Mouse (Mus musculus) bone marrow macrophage, adult 2 months (primary cell): ENCODE measurements around the gene Kcnq1. TPM values are rescaled to one million over a fixed set of nuclear protein-coding genes. Genes with fewer than 3 reads are reported as not detected.

Source experiments
- H3K27ac ChIP-seq: 2 replicates; pipeline ENCODE4 v1.5.1; 2012; ENCODE audit warnings: low read depth, low read length; ENCODE audit not compliant: insufficient read depth
- H3K4me1 ChIP-seq: 2 replicates; pipeline ENCODE4 v1.6.1; 2012; ENCODE audit warnings: low read length; ENCODE audit not compliant: control insufficient read depth, insufficient read depth
- H3K4me3 ChIP-seq: 2 replicates; pipeline ENCODE4 v1.5.1; 2012; ENCODE audit warnings: mild to moderate bottlenecking, low read length, moderate library complexity; ENCODE audit not compliant: insufficient read depth
- CTCF ChIP-seq: IDR thresholded peaks from 2 replicates; pipeline ENCODE4 v1.5.1; 2012; ENCODE audit warnings: low read depth, mild to moderate bottlenecking, low read length, moderate library complexity
- POLR2A ChIP-seq: IDR thresholded peaks from 2 replicates; pipeline ENCODE4 v1.6.1; 2012; ENCODE audit warnings: mild to moderate bottlenecking, low read depth, low read length, borderline replicate concordance
- polyA plus RNA-seq: library from polyadenylated mRNA; stranded (reverse); fragments of >200 nt; gene quantifications from 2 replicates; pipeline ENCODE4 v1.2.4, GENCODE M21; 2012; ENCODE audit not compliant: missing spikeins, insufficient read depth, insufficient read length

Kcnq1 gene
- polyA plus RNA-seq, 1 experiment: not detected

DNA sequence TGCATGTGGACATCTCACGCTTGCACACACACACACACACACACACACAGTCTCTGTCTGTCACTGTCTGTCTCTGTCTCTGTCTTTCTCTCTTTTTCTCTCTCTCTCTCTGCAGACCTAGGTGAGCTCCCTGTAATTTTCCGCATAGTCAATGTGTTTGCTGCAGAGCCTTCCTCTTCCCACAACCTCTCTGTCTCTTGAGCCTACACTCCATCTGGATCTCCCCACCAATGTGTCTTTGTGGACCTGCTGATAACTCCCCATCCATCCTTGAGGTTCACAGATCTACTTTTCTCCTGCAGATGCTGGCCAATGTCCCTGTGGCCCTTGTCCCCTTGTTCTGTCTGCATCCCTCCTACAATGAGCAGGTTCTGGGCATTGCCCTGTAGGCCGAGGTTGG lies 194.5 kb downstream of the Kcnq1 start:
- Histone ChIP-seq H3K4me1 (peaks cover 6% of the 10 kb centered on the region), H3K4me3 (no peak overlapping the region), H3K27ac (no peak overlapping the region)
- no peak for TF ChIP-seq CTCF

DNA sequence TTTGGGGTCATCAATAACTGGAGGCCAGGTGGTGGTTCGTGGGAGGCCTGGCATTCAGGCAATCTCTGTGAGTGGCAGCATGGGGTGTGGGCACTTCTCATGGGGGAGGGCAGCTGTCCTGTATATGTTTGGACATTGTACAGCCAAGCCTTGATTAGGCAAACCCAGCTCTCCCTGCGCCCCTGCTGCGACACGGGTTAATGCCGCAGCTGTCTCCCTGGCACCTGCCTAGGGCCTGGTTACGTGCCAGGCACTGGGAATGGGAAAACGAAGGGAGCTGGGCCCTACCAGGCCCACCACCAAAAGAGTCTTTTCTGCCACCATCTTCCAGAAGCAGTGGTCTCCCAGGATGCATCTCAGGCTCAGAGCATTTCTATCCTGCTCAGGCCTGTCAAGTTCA lies 196.0 kb downstream of the Kcnq1 start:
- no peak for TF ChIP-seq POLR2A
- no peak for TF ChIP-seq CTCF
- Histone ChIP-seq H3K27ac (no peak overlapping the region), H3K4me3 (no peak overlapping the region), H3K4me1 (peaks cover 2% of the 10 kb centered on the region)

DNA sequence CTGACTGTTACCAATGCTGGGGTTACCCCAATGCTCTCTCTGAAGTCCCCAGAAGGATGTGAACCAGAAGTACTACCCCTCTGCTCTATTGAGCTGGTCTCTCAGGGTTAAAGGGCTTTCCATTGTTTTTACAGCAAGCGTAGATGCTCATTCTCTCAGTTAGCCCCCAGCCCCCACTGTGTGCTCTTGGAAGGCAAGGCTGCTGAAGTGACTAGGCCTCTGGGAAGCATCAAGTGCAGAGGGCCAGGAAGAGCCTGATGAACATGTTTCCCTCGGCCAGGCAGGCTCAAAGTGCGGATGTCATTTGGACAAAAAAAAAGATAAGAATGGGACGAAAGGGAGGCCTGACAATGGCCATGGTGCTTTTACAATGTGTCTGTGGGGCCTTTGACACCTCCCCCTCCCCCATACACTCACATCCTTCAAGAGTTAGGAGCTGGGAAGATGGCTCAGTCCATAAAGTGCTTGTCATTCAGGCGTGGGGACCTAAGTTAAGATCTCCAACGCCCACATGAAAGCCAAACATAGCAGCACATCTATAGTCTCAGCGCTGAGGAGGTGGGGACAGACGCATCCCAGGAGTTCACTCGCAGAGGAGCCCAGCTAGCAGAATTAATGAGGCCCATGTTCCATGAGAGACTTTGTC lies 196.6 kb downstream of the Kcnq1 start:
- TF ChIP-seq POLR2A: no peak
- TF ChIP-seq CTCF: no peak
- H3K4me3 ChIP-seq: no peak overlapping the region
- H3K27ac ChIP-seq: no peak overlapping the region
- H3K4me1 ChIP-seq: no peaks in the 10 kb centered on the region

DNA sequence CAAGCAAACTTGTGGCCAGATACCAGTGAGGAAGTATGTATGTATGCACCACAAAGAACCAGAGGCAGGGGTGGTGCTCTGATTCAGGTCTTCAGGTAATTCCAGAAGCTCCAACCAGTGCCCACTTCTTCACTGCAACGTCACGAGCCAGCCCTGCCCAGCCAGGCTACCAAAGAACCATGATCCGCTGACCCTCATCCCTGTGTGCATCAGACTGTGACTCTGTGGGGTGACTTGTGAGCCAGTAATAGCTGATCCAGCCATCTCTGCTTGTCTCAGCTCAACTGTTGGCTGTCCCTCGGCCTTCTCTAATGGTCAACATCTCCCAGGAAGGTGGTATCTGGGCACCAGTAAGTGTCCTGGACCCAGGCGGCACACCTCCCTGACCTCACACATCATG lies 197.4 kb downstream of the Kcnq1 start:
- no peak overlapping the region for H3K27ac ChIP-seq
- TF ChIP-seq CTCF (no peak), POLR2A (no peak)

DNA sequence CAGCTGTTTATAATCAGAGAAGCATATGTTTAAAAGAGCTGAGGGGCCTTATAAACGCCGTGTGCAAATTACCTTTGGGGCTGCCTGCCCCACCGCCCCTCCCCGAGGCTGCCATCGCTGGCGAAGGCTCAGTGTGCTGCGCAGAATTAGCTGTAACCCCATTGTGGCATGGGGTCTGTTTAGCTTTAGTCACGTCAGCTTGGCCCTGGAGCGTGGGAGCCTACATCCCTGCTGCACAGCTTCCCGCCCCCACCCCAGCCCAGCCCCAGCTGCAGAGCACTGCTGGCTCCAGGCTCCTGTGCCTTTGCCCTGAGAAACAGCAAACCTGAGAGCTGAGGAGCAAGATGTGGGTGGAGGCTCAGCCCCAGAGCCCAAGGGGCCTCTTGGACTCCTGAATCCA lies 199.6 kb downstream of the Kcnq1 start:
- no peak overlapping the region for H3K27ac ChIP-seq
- no peak for TF ChIP-seq POLR2A
- no peak for TF ChIP-seq CTCF
- H3K4me1 ChIP-seq: no peaks in the 10 kb centered on the region
- H3K4me3 ChIP-seq: no peak overlapping the region

More for the DNA sequence above, 197.4 kb downstream of the Kcnq1 start:
- Histone ChIP-seq H3K4me1 (no peaks in the 10 kb centered on the region), H3K4me3 (no peak overlapping the region)

DNA sequence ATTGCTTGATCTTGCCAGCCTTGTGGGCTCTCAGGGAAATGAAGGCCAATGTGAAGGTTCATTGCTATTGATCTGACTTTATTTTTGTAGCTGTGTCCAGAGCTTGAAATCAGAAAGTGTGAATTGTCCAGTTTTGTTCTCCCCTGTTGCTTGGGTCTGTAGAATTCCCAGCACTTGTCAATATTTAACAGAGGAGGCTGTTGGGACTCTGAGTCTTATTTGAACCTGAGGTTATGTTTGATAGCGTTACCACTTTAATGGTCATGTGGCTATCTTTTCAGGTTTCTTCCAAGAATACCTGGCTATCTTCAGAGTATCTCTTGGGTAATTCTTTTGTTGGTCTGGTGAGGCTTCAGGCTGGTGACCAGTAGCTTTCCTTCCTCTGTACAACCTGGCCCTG lies 201.8 kb downstream of the Kcnq1 start:
- Histone ChIP-seq H3K4me1 (no peaks in the 10 kb centered on the region), H3K27ac (no peak overlapping the region), H3K4me3 (no peak overlapping the region)
- TF ChIP-seq POLR2A (no peak), CTCF (no peak)

DNA sequence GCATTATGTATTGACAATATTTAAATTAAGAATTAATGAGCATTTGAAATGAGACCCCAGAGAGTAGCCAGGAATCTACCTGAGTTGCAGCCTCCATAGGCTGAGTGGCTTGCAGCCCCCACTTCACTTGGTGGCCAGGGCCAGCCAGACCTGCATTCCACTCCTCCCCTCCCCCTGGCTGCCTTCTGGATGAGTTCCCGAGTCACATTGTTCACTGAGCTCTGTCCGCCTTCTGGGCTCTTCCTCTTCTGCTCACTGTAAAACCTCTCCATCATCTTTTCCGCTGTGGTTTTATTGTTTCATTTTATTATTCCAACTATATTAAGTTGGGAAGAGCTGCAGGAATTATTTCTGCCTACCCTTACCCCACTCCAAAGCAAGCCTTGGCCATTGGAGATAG lies 204.1 kb downstream of the Kcnq1 start:
- Histone ChIP-seq H3K27ac (no peak overlapping the region), H3K4me1 (peaks cover 7% of the 10 kb centered on the region; the same call in 1 of the 2 replicates), H3K4me3 (no peak overlapping the region)
- TF ChIP-seq CTCF (no peak), POLR2A (no peak)

DNA sequence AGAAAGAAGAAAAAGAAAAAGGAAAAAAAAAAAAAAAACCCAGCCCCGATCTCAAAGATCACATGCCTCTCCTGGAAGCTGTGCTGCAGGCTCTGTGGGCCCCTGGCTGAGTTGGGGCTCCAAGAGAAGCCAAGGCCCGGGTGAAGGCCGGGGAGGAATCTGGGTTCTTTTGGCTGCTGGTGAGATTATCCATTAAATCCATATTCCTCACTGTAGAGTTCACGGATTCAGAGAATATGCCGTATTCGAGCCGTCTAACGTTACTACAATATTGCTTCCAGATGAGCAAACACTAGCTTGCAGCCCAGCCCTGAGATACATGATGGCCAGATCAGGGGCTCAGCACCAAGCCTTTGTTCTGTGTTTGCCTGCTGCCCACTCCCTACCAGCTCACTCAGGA lies 204.7 kb downstream of the Kcnq1 start:
- H3K4me1 ChIP-seq: peaks cover 7% of the 10 kb centered on the region; the same call in 1 of the 2 replicates
- no peak for TF ChIP-seq CTCF
- no peak for TF ChIP-seq POLR2A
- no peak overlapping the region for H3K4me3 ChIP-seq
- H3K27ac ChIP-seq: no peak overlapping the region

DNA sequence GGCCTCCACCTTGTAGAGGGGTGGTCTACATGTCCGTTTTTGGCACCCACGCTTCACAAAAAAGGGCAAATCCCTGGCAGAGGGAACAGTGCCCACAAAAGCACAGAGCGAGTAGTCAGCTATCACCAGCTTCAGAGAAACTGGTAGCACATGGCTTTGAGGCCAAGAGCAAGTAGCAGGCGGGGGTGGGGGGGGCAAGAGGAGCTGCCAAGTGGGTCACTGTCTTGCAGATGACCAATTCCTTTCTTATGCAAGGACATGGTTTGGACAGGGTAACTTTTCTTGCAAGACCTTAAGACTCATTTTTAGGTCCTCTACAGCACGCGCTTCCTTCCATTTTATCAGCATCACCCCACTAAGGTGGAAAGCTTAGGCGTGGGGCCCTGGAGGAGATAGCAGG lies 205.3 kb downstream of the Kcnq1 start:
- Histone ChIP-seq H3K27ac (no peak overlapping the region), H3K4me3 (no peak overlapping the region), H3K4me1 (peaks cover 7% of the 10 kb centered on the region; the same call in 1 of the 2 replicates)
- TF ChIP-seq POLR2A (no peak), CTCF (no peak)

DNA sequence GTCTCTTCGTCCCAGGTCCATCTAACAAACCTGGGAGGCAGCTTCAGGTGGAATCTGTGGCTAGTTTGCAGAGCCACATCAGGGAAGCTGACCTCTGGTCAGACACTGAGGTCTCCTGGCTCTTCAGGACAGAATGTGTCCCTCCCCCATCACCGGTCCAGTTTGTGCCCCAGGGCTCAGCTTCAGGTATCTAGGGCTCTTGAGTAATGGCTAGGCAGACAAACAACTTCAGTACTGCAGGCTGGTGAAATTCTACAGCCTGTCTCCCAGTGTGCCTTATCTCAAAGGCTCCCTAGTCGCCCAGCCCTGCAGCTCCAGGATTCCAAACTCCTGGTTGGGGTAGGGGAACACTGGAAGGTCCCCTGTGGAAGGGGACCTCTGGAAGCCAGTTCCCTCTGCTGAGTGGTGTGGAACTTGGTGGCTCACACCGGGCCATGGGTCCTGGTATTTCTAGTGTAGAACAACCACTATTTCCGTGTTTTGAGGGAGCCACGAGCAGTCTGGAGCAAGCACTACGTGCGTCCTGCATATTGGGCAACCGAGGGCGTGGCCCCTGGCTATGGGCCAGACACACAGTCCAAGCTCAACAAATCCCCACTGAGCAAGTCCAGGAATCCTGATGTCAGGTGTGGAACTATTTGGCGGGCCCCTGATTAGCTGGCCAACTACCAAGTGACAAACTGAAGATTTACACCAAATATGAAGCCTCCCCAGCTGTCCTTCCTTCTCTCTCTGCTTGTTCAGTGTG lies 207.6 kb downstream of the Kcnq1 start:
- H3K4me1 ChIP-seq: peaks cover 7% of the 10 kb centered on the region; the same call in 1 of the 2 replicates
- H3K27ac ChIP-seq: no peak overlapping the region
- no peak overlapping the region for H3K4me3 ChIP-seq
- TF ChIP-seq CTCF (no peak), POLR2A (no peak)
